Mouse (Mus musculus) duodenum, adult 2 months (tissue): ENCODE results near the gene A030003K21Rik. TPM values are rescaled to one million over a fixed set of nuclear protein-coding genes. Genes with fewer than 3 reads are reported as not detected.

Experiments
- polyA plus RNA-seq: library from polyadenylated mRNA; depleted of rRNA; stranded (reverse); fragments of >200 nt; gene quantifications from 2 replicates; pipeline ENCODE4 v1.2.3, GENCODE M21; 2012; ENCODE audit warnings: low replicate concordance; rRNA removed

The A030003K21Rik gene
- not detected in 2 replicates for polyA plus RNA-seq

GRCm38 (mm10) chr1:82943295-82943694 lies at the start of gene A030003K21Rik:
Gene A030003K21Rik (minus strand): TSS chr1:82943388.

DNA sequence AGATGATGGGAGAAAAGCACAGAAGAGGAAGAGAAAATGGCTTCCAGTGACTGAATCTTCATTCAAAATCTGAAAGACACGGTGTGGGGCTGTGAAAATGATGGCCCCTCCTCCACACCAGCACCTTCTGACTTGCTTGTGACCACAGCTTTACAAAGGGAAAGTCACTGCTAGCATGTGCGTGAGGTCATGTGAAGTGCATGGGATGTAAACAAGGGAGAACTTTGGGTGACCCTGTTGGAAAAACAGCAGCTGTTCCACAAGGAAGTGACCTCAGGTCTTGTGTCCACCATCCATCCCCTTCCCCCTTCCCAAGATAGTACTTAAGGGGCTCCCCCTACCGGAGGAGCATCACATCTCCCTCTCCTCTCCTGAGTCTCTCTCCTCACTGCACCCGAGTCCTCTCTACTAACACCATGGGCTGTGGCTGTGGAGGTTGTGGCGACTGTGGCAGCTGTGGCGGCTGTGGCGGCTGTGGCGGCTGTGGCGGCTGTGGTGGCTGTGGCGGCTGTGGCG lies 16.7 kb upstream of the A030003K21Rik start, which contains the start of gene Gm47955:
Gene Gm47955 (plus strand): TSS at position 417 of the 516 bp plus-strand sequence.

DNA sequence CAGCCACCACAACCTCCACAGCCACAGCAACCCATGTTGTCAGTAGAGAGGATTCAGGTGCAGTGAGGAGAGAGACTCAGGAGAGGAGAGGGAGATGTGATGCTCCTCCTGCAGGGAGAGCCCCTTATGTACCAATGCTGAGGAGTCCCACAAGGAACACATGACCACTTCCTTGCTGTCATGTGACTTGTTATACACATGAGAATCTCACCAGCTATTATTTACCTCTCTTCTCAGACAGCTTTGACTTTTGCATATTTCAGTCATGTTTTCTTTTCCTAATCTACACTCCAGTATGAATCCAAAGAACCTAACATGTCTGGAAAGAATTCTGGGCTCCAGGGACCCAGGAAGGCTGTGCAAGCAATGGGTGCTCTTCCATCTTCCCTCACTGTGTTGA lies 12.7 kb upstream of the A030003K21Rik start, which contains the start of gene Gm7544:
Gene Gm7544 (minus strand): TSS at position 101 of the 400 bp plus-strand sequence.

GRCm38 (mm10) chr1:82931326-82931725 lies 11.9 kb downstream of the A030003K21Rik start, which contains the start of gene Gm6217:
Gene Gm6217 (minus strand): TSS chr1:82931399.

GRCm38 (mm10) chr1:82924650-82925049 lies 18.5 kb downstream of the A030003K21Rik start, which contains the start of gene A030014E15Rik:
Gene A030014E15Rik (plus strand): TSS chr1:82924917.

DNA sequence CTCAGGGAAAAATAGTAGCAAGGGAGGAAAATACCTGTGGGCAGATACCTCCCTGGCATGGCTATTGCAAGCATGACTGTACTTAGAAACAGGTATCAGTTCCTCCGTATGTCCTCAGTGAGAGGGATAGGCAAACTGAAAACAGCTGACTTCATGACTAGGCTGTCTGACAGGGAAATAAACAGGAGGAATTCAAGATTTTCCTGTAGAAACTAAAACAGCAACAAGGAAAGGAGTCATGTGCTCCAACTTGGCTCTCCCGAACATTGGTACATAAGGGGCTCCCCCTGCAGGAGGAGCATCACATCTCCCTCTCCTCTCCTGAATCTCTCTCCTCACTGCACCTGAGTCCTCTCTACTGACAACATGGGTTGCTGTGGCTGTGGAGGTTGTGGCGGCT lies 30.2 kb downstream of the A030003K21Rik start, which contains the start of gene A030005L19Rik:
Gene A030005L19Rik (plus strand): TSS at position 301 of the 400 bp plus-strand sequence.

Other genes starting within 250 kb of the A030003K21Rik start
- gene Mff, start 218.5 kb downstream of the A030003K21Rik start, polyA plus RNA-seq = 37.0 and 112 TPM in 2 replicates
- 39.2 and 73.1 TPM in 2 replicates for gene Tm4sf20, start 174.9 kb downstream of the A030003K21Rik start, polyA plus RNA-seq
- not detected in 2 replicates for gene Gm47791, start 172.1 kb downstream of the A030003K21Rik start, polyA plus RNA-seq
- gene Agfg1, start 103.9 kb downstream of the A030003K21Rik start, polyA plus RNA-seq = 29.5 and 31.7 TPM in 2 replicates
- 0.91 and 1.2 TPM in 2 replicates for gene A030005L19Rik, start 30.1 kb downstream of the A030003K21Rik start, polyA plus RNA-seq
- not detected in 2 replicates for gene A030014E15Rik, start 18.5 kb downstream of the A030003K21Rik start, polyA plus RNA-seq
- gene Gm6217, start 12.0 kb downstream of the A030003K21Rik start, polyA plus RNA-seq = not detected in 2 replicates
- not detected in 2 replicates for gene Gm7544, start 12.6 kb upstream of the A030003K21Rik start, polyA plus RNA-seq
- not detected in 2 replicates for gene Gm47955, start 16.9 kb upstream of the A030003K21Rik start, polyA plus RNA-seq
- gene Gm47959, start 57.2 kb upstream of the A030003K21Rik start, polyA plus RNA-seq = not detected in 2 replicates
- gene Slc19a3, start 95.1 kb upstream of the A030003K21Rik start, polyA plus RNA-seq = 1.8 and 7.3 TPM in 2 replicates
- gene Krtap28-10, start 99.1 kb upstream of the A030003K21Rik start, polyA plus RNA-seq = not detected in 2 replicates
- gene Gm47969, start 101.5 kb upstream of the A030003K21Rik start, polyA plus RNA-seq = not detected in 2 replicates
- not detected in 2 replicates for gene A030005K14Rik, start 116.0 kb upstream of the A030003K21Rik start, polyA plus RNA-seq
- gene Krtap28-13, start 117.5 kb upstream of the A030003K21Rik start, polyA plus RNA-seq = not detected in 2 replicates
- 6.2 and 23.2 TPM in 2 replicates for gene Ccl20, start 173.4 kb upstream of the A030003K21Rik start, polyA plus RNA-seq
- gene Daw1, start 216.4 kb upstream of the A030003K21Rik start, polyA plus RNA-seq = not detected in 2 replicates